Mouse (Mus musculus): ENCODE results near the gene Hist1h3e.

- no peak for TF ChIP-seq CTCF (IDR thresholded peaks at IDR 0.05; ENCODE audit: control insufficient read depth, insufficient read depth, insufficient replicate concordance, low read depth, low read length)
- TF ChIP-seq POLR2A (IDR thresholded peaks at IDR 0.05; ENCODE audit: control insufficient read depth, low read depth, low read length): no peak
These were observed 43.3 kb downstream of the Hist1h3e start for GRCm38 (mm10) chr13:23518885-23519284.

Data from testis, adult 2 months (tissue).